Mouse (Mus musculus) lung, embryonic 14.5 days (tissue): ENCODE data around the gene Fblim1. TPM values are rescaled to one million over a fixed set of nuclear protein-coding genes. Genes with fewer than 3 reads are reported as not detected.

Experiments used
- ATAC-seq: fragments of 200-750 bp; cut with Nextera tagmentation; 2 replicates; pipeline ENCODE4 v1.8.0; 2017; ENCODE audit warnings: mild to moderate bottlenecking, moderate TSS enrichment, moderate library complexity; ENCODE audit not compliant: insufficient read depth
- DNase-seq: peaks from one replicate; pipeline ENCODE4 v3.0.0-alpha.2; 2015
- H3K27ac ChIP-seq: fragments of 300-500 bp; sonication (generic); 2 replicates; pipeline ENCODE4 v1.5.1; 2014; ENCODE audit warnings: low read depth, mild to moderate bottlenecking, moderate library complexity
- H3K27me3 ChIP-seq: fragments of 300-500 bp; sonication (generic); 2 replicates; pipeline ENCODE4 v1.6.1; 2014; ENCODE audit warnings: low read length, control low read depth; ENCODE audit not compliant: insufficient read depth
- H3K36me3 ChIP-seq: fragments of 300-500 bp; sonication (generic); 2 replicates; pipeline ENCODE4 v1.6.1; 2014; ENCODE audit warnings: control low read depth; ENCODE audit not compliant: insufficient read depth
- H3K4me1 ChIP-seq: fragments of 300-500 bp; sonication (generic); 2 replicates; pipeline ENCODE4 v1.6.1; 2014; ENCODE audit warnings: antibody characterized with exemption, control low read depth; ENCODE audit not compliant: insufficient read depth
- H3K4me2 ChIP-seq: fragments of 300-500 bp; sonication (generic); 2 replicates; pipeline ENCODE4 v1.6.1; 2014; ENCODE audit warnings: mild to moderate bottlenecking
- H3K4me3 ChIP-seq: fragments of 300-500 bp; sonication (generic); 2 replicates; pipeline ENCODE4 v1.5.1; 2014; ENCODE audit warnings: low read depth, low read length
- H3K9ac ChIP-seq: fragments of 300-500 bp; sonication (generic); 2 replicates; pipeline ENCODE4 v1.6.1; 2014
- H3K9me3 ChIP-seq: fragments of 300-500 bp; sonication (generic); 2 replicates; pipeline ENCODE4 v1.6.1; 2016; ENCODE audit warnings: low read depth, low read length, control low read depth
- CTCF ChIP-seq: IDR thresholded peaks from 2 replicates; pipeline ENCODE4 v1.5.1; 2016; ENCODE audit warnings: antibody characterized with exemption, low read depth
- WGBS: fragments of 180-500 bp; shearing (Covaris S2); extraction: QIAGEN DNeasy Blood & Tissue Kit; methylation state at CpG from one replicate; pipeline ENCODE4 v1.1.7; 2014; 5-methylcytosine and 5-hydroxymethylcytosine counted together
- polyA plus RNA-seq: library from polyadenylated mRNA; unstranded; fragments of >200 nt; fragmentation: Nextera tagmentation; extraction: Ambion mirVana; gene quantifications from 2 replicates; pipeline ENCODE4 v1.2.1, GENCODE M21; 2014

Gene Fblim1
- polyA plus RNA-seq, 1 experiment from 2014 or later, result 89.2 TPM

DNA sequence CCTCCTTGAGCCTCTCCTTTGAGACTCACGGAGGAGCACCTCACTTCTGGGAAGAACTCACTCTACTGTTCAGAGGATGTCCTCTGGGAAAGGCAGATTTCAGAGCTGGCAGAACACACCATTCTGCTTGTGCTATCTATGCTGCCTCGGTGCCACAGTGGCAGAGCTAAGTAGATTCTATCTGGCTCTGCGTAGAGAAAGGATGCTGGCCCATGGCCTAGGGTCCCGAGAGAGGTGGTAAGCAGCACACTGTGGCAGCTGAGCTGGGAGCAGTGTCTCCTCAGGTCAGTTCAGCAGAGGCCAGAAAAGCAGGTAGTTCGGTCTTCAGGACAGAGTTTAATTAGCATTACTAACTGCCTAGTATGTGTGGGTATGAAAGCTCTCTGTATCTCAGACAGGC, 42.4 kb upstream of the Fblim1 start:
- Histone ChIP-seq H3K27me3 (no peaks in the 10 kb centered on the region), H3K4me1 (peaks cover 9% of the 10 kb centered on the region), H3K36me3 (peaks cover 14% of the 10 kb centered on the region; the same call in 1 of the 2 replicates), H3K4me2 (no peak overlapping the region), H3K9ac (no peak overlapping the region), H3K4me3 (no peak overlapping the region), H3K27ac (no peak overlapping the region), H3K9me3 (no peaks in the 10 kb centered on the region)
- no peak for TF ChIP-seq CTCF
- DNase-seq, result no peak
- WGBS, result 91% methylated on average over 5 of the region's 5 CpGs
- no peak for ATAC-seq

DNA sequence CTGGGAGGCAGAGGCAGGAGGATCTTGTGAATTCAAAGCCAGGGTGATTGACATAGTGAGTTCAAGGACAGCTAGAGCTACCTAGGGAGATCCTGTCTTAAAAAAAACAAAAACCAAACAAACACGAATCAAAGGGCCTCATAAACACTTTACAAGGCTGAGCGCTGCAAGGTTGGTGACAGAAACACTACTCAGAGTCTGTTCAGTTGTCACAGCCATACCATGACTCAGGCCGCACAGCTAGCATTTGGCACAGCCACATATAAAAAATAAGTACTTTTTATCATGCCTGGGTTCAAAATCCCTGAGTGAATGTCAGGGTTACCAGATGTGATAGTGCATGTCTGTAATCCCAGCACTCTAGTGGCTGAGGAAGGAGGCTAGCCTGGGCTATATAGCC, 41.3 kb upstream of the Fblim1 start:
- 91% methylated on average over 3 of the region's 3 CpGs for WGBS
- no peak for DNase-seq

DNA sequence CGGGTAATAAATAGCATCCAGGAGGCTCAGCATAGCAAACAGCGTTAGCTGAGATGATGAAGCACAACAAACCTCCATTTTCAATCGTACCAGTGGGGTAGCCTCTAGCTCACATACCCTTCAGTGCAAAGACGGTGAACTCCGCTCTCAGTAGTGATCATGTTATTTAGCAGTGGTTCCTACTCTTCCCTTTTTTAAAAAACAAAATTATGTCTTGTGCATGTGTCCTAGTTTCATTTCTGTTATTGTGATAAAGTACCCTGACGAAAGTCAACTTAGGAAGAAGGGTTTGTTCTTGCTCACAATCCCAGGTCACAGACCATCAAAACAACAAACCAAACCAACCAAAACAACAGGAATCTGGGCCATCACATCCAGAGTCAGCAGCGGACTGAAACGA, 40.1 kb upstream of the Fblim1 start:
- 91% methylated on average over 8 of the region's 8 CpGs for WGBS
- H3K27ac ChIP-seq, result no peak overlapping the region
- TF ChIP-seq CTCF, result no peak
- H3K9ac ChIP-seq, result no peak overlapping the region
- no peak for ATAC-seq
- peaks cover 17% of the 10 kb centered on the region for H3K36me3 ChIP-seq
- H3K4me3 ChIP-seq, result no peak overlapping the region
- H3K9me3 ChIP-seq, result no peaks in the 10 kb centered on the region
- DNase-seq, result no peak
- H3K4me2 ChIP-seq, result no peak overlapping the region
- no peaks in the 10 kb centered on the region for H3K27me3 ChIP-seq
- peaks cover 11% of the 10 kb centered on the region for H3K4me1 ChIP-seq

More for the DNA sequence above, 41.3 kb upstream of the Fblim1 start:
- TF ChIP-seq CTCF, result no peak
- no peak overlapping the region for H3K4me3 ChIP-seq
- ATAC-seq, result no peak
- no peak overlapping the region for H3K4me2 ChIP-seq
- H3K27me3 ChIP-seq, result no peaks in the 10 kb centered on the region
- no peaks in the 10 kb centered on the region for H3K9me3 ChIP-seq
- peaks cover 11% of the 10 kb centered on the region for H3K4me1 ChIP-seq
- H3K27ac ChIP-seq, result no peak overlapping the region
- no peak overlapping the region for H3K9ac ChIP-seq
- H3K36me3 ChIP-seq, result peaks cover 13% of the 10 kb centered on the region; the same call in 1 of the 2 replicates

DNA sequence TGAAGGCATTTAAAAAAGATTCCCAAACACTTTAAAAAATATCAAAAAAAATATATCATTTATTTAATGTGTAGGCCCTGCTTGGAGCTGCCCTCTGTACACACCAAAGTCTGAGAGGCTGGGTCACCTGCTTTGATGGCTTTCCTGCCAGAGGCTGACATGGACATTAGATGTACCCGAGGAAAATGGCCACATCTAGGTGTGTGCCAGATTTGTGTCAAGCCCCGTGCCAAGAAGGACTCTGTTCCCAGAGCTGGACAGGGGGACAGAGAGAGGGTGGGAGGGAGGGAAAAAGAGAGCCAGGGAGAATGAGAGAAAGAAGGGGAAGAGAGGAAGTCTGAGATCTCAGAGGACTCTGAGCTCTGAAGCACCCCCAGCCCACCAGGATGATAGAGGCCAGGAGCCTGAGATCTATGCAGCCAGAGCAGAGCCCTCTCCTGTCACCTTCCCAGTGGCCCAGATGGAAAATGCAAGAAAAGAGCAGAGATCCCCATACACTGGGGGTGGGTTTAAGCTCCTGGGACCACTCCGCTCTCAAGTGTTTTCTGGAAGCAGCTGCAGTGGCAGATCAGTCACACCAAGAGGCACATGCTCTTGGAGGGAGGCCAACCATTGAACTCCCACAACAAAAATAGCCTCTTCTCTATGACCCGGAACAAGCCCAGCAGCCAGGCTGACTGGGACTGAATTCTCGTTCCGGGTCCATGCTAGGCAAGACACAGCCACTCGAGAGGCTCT, 37.4 kb upstream of the Fblim1 start:
- H3K36me3 ChIP-seq, result peaks cover 42% of the 10 kb centered on the region
- H3K4me1 ChIP-seq, result peaks cover 11% of the 10 kb centered on the region
- peak overlapping the region; percentile 87 for H3K27ac ChIP-seq
- ATAC-seq (peak; percentile 90), DNase-seq (peak; percentile 94)
- H3K4me2 ChIP-seq, result peak overlapping the region; percentile 44
- no peak for TF ChIP-seq CTCF
- 23% methylated on average over 7 of the region's 7 CpGs for WGBS
- H3K9ac ChIP-seq, result no peak overlapping the region
- no peaks in the 10 kb centered on the region for H3K9me3 ChIP-seq
- H3K4me3 ChIP-seq, result no peak overlapping the region
- H3K27me3 ChIP-seq, result no peaks in the 10 kb centered on the region

- H3K4me3 ChIP-seq, result no peak overlapping the region
- no peak overlapping the region for H3K9ac ChIP-seq
- DNase-seq (no peak), ATAC-seq (no peak)
- no peak overlapping the region for H3K4me2 ChIP-seq
- no peaks in the 10 kb centered on the region for H3K9me3 ChIP-seq
- H3K4me1 ChIP-seq, result peaks cover 11% of the 10 kb centered on the region
- 81% methylated on average over 25 of the region's 25 CpGs for WGBS
- H3K36me3 ChIP-seq, result peaks cover 52% of the 10 kb centered on the region
- peak overlapping the region; percentile 79; the same call in 1 of the 2 replicates for H3K27ac ChIP-seq
- no peak for TF ChIP-seq CTCF
- H3K27me3 ChIP-seq, result no peaks in the 10 kb centered on the region
Observed at GRCm38 (mm10) chr4:141641961-141642811, 36.3 kb upstream of the Fblim1 start.

DNA sequence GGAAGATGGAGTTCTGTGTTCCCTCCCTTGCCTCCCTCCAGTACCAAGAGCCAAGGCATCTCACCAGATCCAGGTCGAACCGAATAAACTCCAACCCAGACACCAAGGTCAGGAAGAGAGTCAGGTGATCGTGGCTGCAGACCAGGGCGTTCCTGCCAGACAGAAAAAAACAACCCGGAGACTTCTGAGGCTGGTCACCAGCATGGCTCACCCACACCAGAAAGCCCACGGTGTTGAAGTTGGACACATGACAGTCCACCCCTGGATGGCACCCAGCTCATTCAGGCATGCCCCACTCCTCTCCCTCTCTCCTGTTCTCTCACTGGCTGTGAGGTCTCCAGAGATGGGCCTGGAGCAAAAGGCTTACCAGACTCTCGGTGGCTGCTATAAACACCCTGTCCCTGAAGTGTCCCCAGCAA, 35.5 kb upstream of the Fblim1 start:
- Histone ChIP-seq H3K9me3 (no peaks in the 10 kb centered on the region), H3K27ac (no peak overlapping the region), H3K36me3 (peaks cover 61% of the 10 kb centered on the region), H3K27me3 (no peaks in the 10 kb centered on the region), H3K4me1 (peaks cover 11% of the 10 kb centered on the region), H3K4me2 (no peak overlapping the region), H3K4me3 (no peak overlapping the region), H3K9ac (no peak overlapping the region)
- no peak for DNase-seq
- no peak for ATAC-seq
- WGBS, result 79% methylated on average over 7 of the region's 7 CpGs
- no peak for TF ChIP-seq CTCF

DNA sequence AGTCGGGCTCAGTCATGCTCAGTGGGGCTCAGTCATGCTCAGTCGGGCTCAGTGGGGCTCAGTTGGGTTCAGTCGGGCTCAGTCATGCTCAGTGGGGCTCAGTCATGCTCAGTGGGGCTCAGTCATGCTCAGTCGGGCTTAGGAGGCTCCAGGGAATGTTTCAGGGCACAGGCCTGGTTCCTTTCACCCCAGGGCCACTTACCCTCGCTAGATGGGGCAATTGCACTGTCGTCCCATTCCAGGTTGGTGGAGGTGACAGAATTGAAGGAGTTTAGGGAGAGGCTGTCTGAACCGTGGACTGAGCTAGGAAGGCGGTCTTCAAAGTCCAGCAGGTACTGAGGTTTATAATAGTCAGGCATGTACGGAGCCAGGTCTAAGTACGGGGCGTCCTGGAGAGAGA, 33.6 kb upstream of the Fblim1 start:
- 73% methylated on average over 11 of the region's 11 CpGs for WGBS
- peak; percentile 13; the same call in 1 of the 2 replicates for TF ChIP-seq CTCF
- H3K4me3 ChIP-seq, result no peak overlapping the region
- H3K9ac ChIP-seq, result no peak overlapping the region
- H3K4me2 ChIP-seq, result no peak overlapping the region
- no peaks in the 10 kb centered on the region for H3K9me3 ChIP-seq
- DNase-seq (no peak), ATAC-seq (no peak)
- H3K36me3 ChIP-seq, result peaks cover 78% of the 10 kb centered on the region
- H3K27me3 ChIP-seq, result no peaks in the 10 kb centered on the region
- no peak overlapping the region for H3K27ac ChIP-seq
- H3K4me1 ChIP-seq, result peaks cover 11% of the 10 kb centered on the region
